In genomic region chr15:77254128-77254527, GRCm38 (mm10) we compare ENCODE assay signal across 8 mouse cellular contexts. TPM values are rescaled to one million over a fixed set of nuclear protein-coding genes. Genes with fewer than 3 reads are reported as not detected.
DNase-seq lines count a peak whose midpoint lies in the region; ATAC-seq lines count a peak whose summit lies in the region.

No protein-coding gene starts in this region.

- H3K4me2 ChIP-seq in forebrain, embryonic 12.5 days: no peak overlapping the region
- H3K4me2 ChIP-seq in limb, embryonic 11.5 days (ENCODE audit: low read depth, severe bottlenecking): peak overlapping the region; percentile 32; the same call in 1 of the 2 replicates

- H3K9me3 ChIP-seq in forebrain, embryonic 12.5 days: no peaks in the 10 kb centered on the region
- no peaks in the 10 kb centered on the region for H3K9me3 ChIP-seq in limb, embryonic 11.5 days (ENCODE audit: control insufficient read depth, low read length)

- peak; percentile 39 for DNase-seq in cerebellum, adult 11-12 months
- DNase-seq in cerebellum, adult 9-10 months: no peak
- DNase-seq in 3134 (ENCODE audit: extremely low read depth, insufficient read length, low spot score): peak; percentile 16
- DNase-seq in heart, postnatal 36 days: peak; percentile 54 to 56
- peak; percentile 44 for DNase-seq in limb, embryonic 11.5 days (ENCODE audit: low spot score)
- no peak for DNase-seq in spleen, postnatal 36 days (ENCODE audit: low spot score in 2 of 2)

- intact Hi-C loops in heart, postnatal 36 days (cut with DNase I): no loop called here

- no peaks in the 10 kb centered on the region for H3K27me3 ChIP-seq in forebrain, embryonic 12.5 days
- H3K27me3 ChIP-seq in limb, embryonic 11.5 days (ENCODE audit: control insufficient read depth, insufficient read depth, low read length): no peaks in the 10 kb centered on the region

- peaks cover 40% of the 10 kb centered on the region for H3K4me1 ChIP-seq in forebrain, embryonic 12.5 days
- H3K4me1 ChIP-seq in limb, embryonic 11.5 days (ENCODE audit: control insufficient read depth, insufficient read depth, low read length): peaks cover 62% of the 10 kb centered on the region

- ATAC-seq in forebrain, embryonic 12.5 days (ENCODE audit: low FRiP score): no peak
- peak; percentile 58; the same call in 1 of the 2 replicates for ATAC-seq in limb, embryonic 11.5 days (ENCODE audit: insufficient number of reproducible peaks, low FRiP score, low TSS enrichment, low read depth)
- no peak for ATAC-seq in erythroid progenitor cell, adult 5-6 weeks (replicated peaks; ENCODE audit: low FRiP score, poor library complexity, severe bottlenecking)

- no peak overlapping the region for H3K4me3 ChIP-seq in forebrain, embryonic 12.5 days (replicated peaks)
- no peak overlapping the region for H3K4me3 ChIP-seq in limb, embryonic 11.5 days (ENCODE audit: low read depth, low read length)

- no peak overlapping the region for H3K9ac ChIP-seq in forebrain, embryonic 12.5 days
- peak overlapping the region; percentile 45 for H3K9ac ChIP-seq in limb, embryonic 11.5 days (ENCODE audit: low read length)

- H3K27ac ChIP-seq in forebrain, embryonic 12.5 days: peak overlapping the region; percentile 75
- peak overlapping the region; percentile 93 for H3K27ac ChIP-seq in limb, embryonic 11.5 days (replicated peaks; ENCODE audit: low read depth, low read length)

- no peaks in the 10 kb centered on the region for H3K36me3 ChIP-seq in forebrain, embryonic 12.5 days (replicated peaks)
- H3K36me3 ChIP-seq in limb, embryonic 11.5 days (ENCODE audit: control insufficient read depth, insufficient read depth, low read length): no peaks in the 10 kb centered on the region

- 46% methylated on average over 2 of the region's 2 CpGs for WGBS in forebrain, embryonic 12.5 days
- 12% methylated on average over 2 of the region's 2 CpGs for WGBS in limb, embryonic 11.5 days

RNA-seq across cellular contexts. Expression of gene Rbfox2, which starts 52.7 kb away (rescaled TPM):
- 119 and 123 TPM in 2 replicates for polyA plus RNA-seq in forebrain, embryonic 12.5 days (2016; fragmentation: Nextera tagmentation; extraction: Ambion mirVana)
- 100 to 1,000 TPM in 1 of 2 experiments, 10 to 100 TPM in 1; 91.7 to 107 TPM for total RNA-seq in heart, postnatal 36 days (2021)
- 71.5 and 74.2 TPM in 2 replicates for polyA plus RNA-seq in limb, embryonic 11.5 days (2014; fragmentation: Nextera tagmentation; extraction: Ambion mirVana)
- not detected in 2 replicates for total RNA-seq in erythroid progenitor cell, adult 5-6 weeks (2015; ENCODE audit: low replicate concordance)
- total RNA-seq in erythroid progenitor cell, adult 5-6 weeks (2017; ENCODE audit: low replicate concordance): not detected in 2 replicates

Comparison
In these comparisons a context has a peak if more than half of its experiments do, and no peak if none do; other contexts are left out.
1. DNase-seq: peak in cerebellum, adult 11-12 months (single experiment), 3134 (single experiment), heart, postnatal 36 days (2 of 2) and limb, embryonic 11.5 days (single experiment); none in cerebellum, adult 9-10 months (single experiment) and spleen, postnatal 36 days (0 of 2).
2. RNA of gene Rbfox2, which starts 52.7 kb away (total RNA-seq): 91.7 to 107 TPM in heart, postnatal 36 days; not detected in erythroid progenitor cell, adult 5-6 weeks; every median in the first group is over 10 times any median in the second.